Mouse (Mus musculus): Measurements from ENCODE around the gene Gpr135. TPM values are rescaled to one million over a fixed set of nuclear protein-coding genes. Genes with fewer than 3 reads are reported as not detected.

The Gpr135 gene
- total and polyA plus RNA-seq, 2 experiments from 2014 or later, result 11.5 to 20.5 TPM

- no peak overlapping the region for H3K9ac ChIP-seq (replicated peaks; ENCODE audit: low read length)
- DNase-seq (ENCODE audit: low spot score) (no peak), ATAC-seq (no peak)
- TF ChIP-seq CTCF (IDR thresholded peaks at IDR 0.05; ENCODE audit: low read depth), result no peak
- no peak overlapping the region for H3K4me2 ChIP-seq (ENCODE audit: low read depth, low read length)
- WGBS, result 95% methylated on average over 8 of the region's 8 CpGs
- no peaks in the 10 kb centered on the region for H3K27me3 ChIP-seq (ENCODE audit: insufficient read depth, low read length)
- peaks cover 47% of the 10 kb centered on the region for H3K36me3 ChIP-seq (ENCODE audit: insufficient read depth, low read length)
- no peak overlapping the region for H3K27ac ChIP-seq
- no peaks in the 10 kb centered on the region for H3K9me3 ChIP-seq (ENCODE audit: low read length)
- H3K4me3 ChIP-seq (ENCODE audit: low read length), result no peak overlapping the region
- no peaks in the 10 kb centered on the region for H3K4me1 ChIP-seq (ENCODE audit: insufficient read depth, low read length)
These were observed 26.0 kb upstream of the Gpr135 start for GRCm38 (mm10) chr12:72096966-72097365.

- Histone ChIP-seq H3K9ac (replicated peaks; ENCODE audit: low read length) (no peak overlapping the region), H3K27ac (no peak overlapping the region), H3K4me2 (ENCODE audit: low read depth, low read length) (no peak overlapping the region), H3K27me3 (ENCODE audit: insufficient read depth, low read length) (no peaks in the 10 kb centered on the region), H3K4me3 (ENCODE audit: low read length) (no peak overlapping the region), H3K4me1 (ENCODE audit: insufficient read depth, low read length) (peaks cover 5% of the 10 kb centered on the region; the same call in 1 of the 2 replicates), H3K9me3 (ENCODE audit: low read length) (no peaks in the 10 kb centered on the region), H3K36me3 (ENCODE audit: insufficient read depth, low read length) (peaks cover 23% of the 10 kb centered on the region; the same call in 1 of the 2 replicates)
- 92% methylated on average over 4 of the region's 4 CpGs for WGBS
- TF ChIP-seq CTCF (IDR thresholded peaks at IDR 0.05; ENCODE audit: low read depth), result no peak
- no peak for ATAC-seq
- no peak for DNase-seq (ENCODE audit: low spot score)
These were observed 18.9 kb upstream of the Gpr135 start for GRCm38 (mm10) chr12:72089802-72090201.

GRCm38 (mm10) chr12:72086166-72086825 is 15.4 kb upstream of the Gpr135 start:
- TF ChIP-seq CTCF (IDR thresholded peaks at IDR 0.05; ENCODE audit: low read depth), result no peak
- Histone ChIP-seq H3K9ac (replicated peaks; ENCODE audit: low read length) (peak overlapping the region; percentile 88), H3K36me3 (ENCODE audit: insufficient read depth, low read length) (peaks cover 5% of the 10 kb centered on the region; the same call in 1 of the 2 replicates), H3K4me1 (ENCODE audit: insufficient read depth, low read length) (peaks cover 5% of the 10 kb centered on the region; the same call in 1 of the 2 replicates), H3K27me3 (ENCODE audit: insufficient read depth, low read length) (no peaks in the 10 kb centered on the region), H3K4me3 (ENCODE audit: low read length) (peak overlapping the region; percentile 71), H3K4me2 (ENCODE audit: low read depth, low read length) (peak overlapping the region; percentile 77), H3K9me3 (ENCODE audit: low read length) (no peaks in the 10 kb centered on the region), H3K27ac (peak overlapping the region; percentile 97)
- ATAC-seq (no peak), DNase-seq (ENCODE audit: low spot score) (no peak)
- WGBS, result 1% methylated on average over 18 of the region's 18 CpGs

- Histone ChIP-seq H3K27me3 (ENCODE audit: insufficient read depth, low read length) (no peaks in the 10 kb centered on the region), H3K9me3 (ENCODE audit: low read length) (no peaks in the 10 kb centered on the region), H3K4me3 (ENCODE audit: low read length) (peak within 1 kb of the TSS; percentile 71), H3K4me2 (ENCODE audit: low read depth, low read length) (peak within 1 kb of the TSS; percentile 77), H3K4me1 (ENCODE audit: insufficient read depth, low read length) (peaks cover 5% of the 10 kb centered on the region; the same call in 1 of the 2 replicates), H3K27ac (peak within 1 kb of the TSS; percentile 97), H3K9ac (replicated peaks; ENCODE audit: low read length) (peak within 1 kb of the TSS; percentile 88), H3K36me3 (ENCODE audit: insufficient read depth, low read length) (peaks cover 3% of the 10 kb centered on the region; the same call in 1 of the 2 replicates)
- TF ChIP-seq CTCF (IDR thresholded peaks at IDR 0.05; ENCODE audit: low read depth), result peak; percentile 44
- ATAC-seq (peak; percentile 96), DNase-seq (ENCODE audit: low spot score) (peak; percentile 100)
- WGBS, result under 1% methylated on average over 59 of the region's 60 CpGs
These were observed 14.6 kb upstream of the Gpr135 start, which contains the start of the genes L3hypdh and Jkamp for GRCm38 (mm10) chr12:72085329-72086165. L3hypdh (minus strand) TSS chr12:72085439. Jkamp (plus strand) TSS chr12:72085589.

GRCm38 (mm10) chr12:72085024-72085328 is 14.1 kb upstream of the Gpr135 start:
- 0% methylated on average over 31 of the region's 31 CpGs for WGBS
- peak overlapping the region; percentile 88 for H3K9ac ChIP-seq (replicated peaks; ENCODE audit: low read length)
- H3K4me3 ChIP-seq (ENCODE audit: low read length), result peak overlapping the region; percentile 71
- H3K4me2 ChIP-seq (ENCODE audit: low read depth, low read length), result peak overlapping the region; percentile 77
- peaks cover 5% of the 10 kb centered on the region; the same call in 1 of the 2 replicates for H3K4me1 ChIP-seq (ENCODE audit: insufficient read depth, low read length)
- TF ChIP-seq CTCF (IDR thresholded peaks at IDR 0.05; ENCODE audit: low read depth), result no peak
- no peaks in the 10 kb centered on the region for H3K9me3 ChIP-seq (ENCODE audit: low read length)
- no peaks in the 10 kb centered on the region for H3K27me3 ChIP-seq (ENCODE audit: insufficient read depth, low read length)
- peaks cover 2% of the 10 kb centered on the region; the same call in 1 of the 2 replicates for H3K36me3 ChIP-seq (ENCODE audit: insufficient read depth, low read length)
- no peak for ATAC-seq
- H3K27ac ChIP-seq, result peak overlapping the region; percentile 97
- DNase-seq (ENCODE audit: low spot score), result no peak

GRCm38 (mm10) chr12:72084261-72085023 is 13.5 kb upstream of the Gpr135 start:
- peak overlapping the region; percentile 97 for H3K27ac ChIP-seq
- H3K4me2 ChIP-seq (ENCODE audit: low read depth, low read length), result peak overlapping the region; percentile 77
- H3K9me3 ChIP-seq (ENCODE audit: low read length), result no peaks in the 10 kb centered on the region
- H3K9ac ChIP-seq (replicated peaks; ENCODE audit: low read length), result peak overlapping the region; percentile 88
- peaks cover 5% of the 10 kb centered on the region; the same call in 1 of the 2 replicates for H3K4me1 ChIP-seq (ENCODE audit: insufficient read depth, low read length)
- no peaks in the 10 kb centered on the region for H3K36me3 ChIP-seq (ENCODE audit: insufficient read depth, low read length)
- WGBS, result 4% methylated on average over 46 of the region's 46 CpGs
- no peaks in the 10 kb centered on the region for H3K27me3 ChIP-seq (ENCODE audit: insufficient read depth, low read length)
- TF ChIP-seq CTCF (IDR thresholded peaks at IDR 0.05; ENCODE audit: low read depth), result 0 out of 2 replicates have a peak, but pooled peaks have one; percentile 4
- peak overlapping the region; percentile 71 for H3K4me3 ChIP-seq (ENCODE audit: low read length)
- DNase-seq (ENCODE audit: low spot score) (peak; percentile 56), ATAC-seq (peak; percentile 0; the same call in 1 of the 2 replicates)

Measured in hindbrain, postnatal 0 days (tissue).